Mouse (Mus musculus): ENCODE data around the gene Serpinb9e. TPM values are rescaled to one million over a fixed set of nuclear protein-coding genes. Genes with fewer than 3 reads are reported as not detected.
"Not testable (repeated sequence)": the region's sequence is repeated elsewhere in the genome, so short reads cannot be mapped to it uniquely, and the experiment has no call there.

The Serpinb9e gene
- not detected in 2 replicates for polyA plus RNA-seq (2015; fragmentation: Nextera tagmentation; extraction: Ambion mirVana)

DNA sequence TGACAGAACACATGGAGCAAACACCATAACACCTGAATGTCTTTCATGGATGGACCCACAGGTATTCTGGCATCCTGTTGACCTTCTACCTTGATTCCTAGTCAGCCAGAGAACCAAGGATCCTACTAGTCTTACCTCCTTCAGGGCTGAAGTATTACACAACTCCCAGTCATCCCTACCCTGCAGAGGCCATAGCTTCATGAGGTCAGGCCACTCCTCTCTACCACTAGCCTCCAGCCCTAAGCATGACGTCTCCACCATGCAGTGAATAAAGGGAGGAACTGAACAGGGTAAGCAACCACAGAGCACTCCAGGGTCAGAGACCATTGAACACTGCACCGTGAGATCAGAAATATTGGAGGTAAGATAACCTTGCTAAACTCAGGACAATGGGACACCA is at the start of gene Serpinb9e:
Gene Serpinb9e, plus strand, starts transcription at position 301 of the 400 bp plus-strand sequence.
- not testable (repeated sequence) for H3K4me2 ChIP-seq (replicated peaks); H3K4me1 ChIP-seq; H3K9ac ChIP-seq; ATAC-seq (ENCODE audit: insufficient number of reproducible peaks, low FRiP score, low TSS enrichment, low read depth); H3K36me3 ChIP-seq; H3K27ac ChIP-seq (replicated peaks); H3K9me3 ChIP-seq (replicated peaks); H3K4me3 ChIP-seq (replicated peaks); H3K27me3 ChIP-seq
- 84% methylated on average over 2 of the region's 2 CpGs for WGBS

DNA sequence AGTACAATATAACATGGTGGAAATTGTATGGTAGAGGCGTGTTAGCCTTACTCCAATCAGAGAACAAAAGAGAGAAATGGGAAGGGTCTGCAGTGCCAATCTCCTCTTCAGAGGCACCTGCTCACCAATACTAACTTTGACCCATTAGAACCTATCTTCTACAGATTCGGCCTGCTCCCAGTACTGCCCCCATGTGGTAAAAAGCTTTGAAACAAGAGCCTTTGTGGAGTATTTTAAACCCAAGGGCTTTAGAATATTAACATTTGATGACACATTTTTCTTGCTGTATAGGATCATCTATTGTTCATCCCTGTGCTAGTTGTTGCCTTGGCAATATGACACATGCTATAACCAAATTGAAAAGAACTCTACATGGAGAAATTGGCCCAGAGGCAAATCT is 49.7 kb upstream of the Serpinb9e start:
- no peak overlapping the region for H3K4me2 ChIP-seq (replicated peaks)
- H3K9ac ChIP-seq = no peak overlapping the region
- H3K36me3 ChIP-seq = no peaks in the 10 kb centered on the region
- 63% methylated on average over 2 of the region's 2 CpGs for WGBS
- ATAC-seq (ENCODE audit: insufficient number of reproducible peaks, low FRiP score, low TSS enrichment, low read depth) = no peak
- no peaks in the 10 kb centered on the region for H3K9me3 ChIP-seq (replicated peaks)
- no peak overlapping the region for H3K4me3 ChIP-seq (replicated peaks)
- no peak overlapping the region for H3K27ac ChIP-seq (replicated peaks)
- H3K27me3 ChIP-seq = no peaks in the 10 kb centered on the region
- H3K4me1 ChIP-seq = no peaks in the 10 kb centered on the region

DNA sequence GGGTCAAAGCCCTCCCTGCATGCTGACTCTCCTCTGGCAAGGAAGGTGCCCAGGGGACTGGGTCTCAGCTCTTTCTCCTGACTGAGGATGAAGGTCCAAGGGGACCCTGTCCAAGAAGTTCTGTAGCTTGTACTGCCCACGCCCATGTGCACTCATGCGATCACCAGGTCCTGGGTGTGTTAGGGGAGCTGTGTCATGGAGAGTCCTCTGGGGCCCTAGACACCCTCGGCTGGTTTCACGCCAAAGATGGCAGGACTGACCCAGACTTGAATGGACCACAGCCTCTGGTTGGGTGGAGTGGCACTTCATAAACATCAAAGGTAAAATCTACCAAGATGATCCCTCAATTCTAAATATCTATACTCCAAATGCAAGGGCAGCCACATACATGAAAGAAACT is 59.2 kb downstream of the Serpinb9e start:
- H3K4me1 ChIP-seq; H3K27ac ChIP-seq (replicated peaks); H3K4me2 ChIP-seq (replicated peaks); H3K4me3 ChIP-seq (replicated peaks); H3K9ac ChIP-seq; H3K27me3 ChIP-seq; ATAC-seq (ENCODE audit: insufficient number of reproducible peaks, low FRiP score, low TSS enrichment, low read depth); H3K36me3 ChIP-seq; H3K9me3 ChIP-seq (replicated peaks): not testable (repeated sequence)
- WGBS = 86% methylated on average over 4 of the region's 4 CpGs

Other genes starting within 250 kb of the Serpinb9e start
- 4.0 and 4.6 TPM in 2 replicates for gene Serpinb9, start 246.4 kb upstream of the Serpinb9e start, polyA plus RNA-seq (2015; fragmentation: Nextera tagmentation; extraction: Ambion mirVana)
- gene Serpinb9b, start 222.2 kb upstream of the Serpinb9e start, polyA plus RNA-seq (2015; fragmentation: Nextera tagmentation; extraction: Ambion mirVana) = 0.34 and 0.45 TPM in 2 replicates
- gene Serpinb1b, start 171.0 kb upstream of the Serpinb9e start, polyA plus RNA-seq (2015; fragmentation: Nextera tagmentation; extraction: Ambion mirVana) = 2.2 and 3.2 TPM in 2 replicates
- not detected in 2 replicates for gene Serpinb9c, start 89.9 kb upstream of the Serpinb9e start, polyA plus RNA-seq (2015; fragmentation: Nextera tagmentation; extraction: Ambion mirVana)
- gene Serpinb9d, start 56.7 kb upstream of the Serpinb9e start, polyA plus RNA-seq (2015; fragmentation: Nextera tagmentation; extraction: Ambion mirVana) = not detected in 2 replicates
- not detected in 2 replicates for gene Serpinb9f, start 74.5 kb downstream of the Serpinb9e start, polyA plus RNA-seq (2015; fragmentation: Nextera tagmentation; extraction: Ambion mirVana)
- not detected in 2 replicates for gene Gm11397, start 146.1 kb downstream of the Serpinb9e start, polyA plus RNA-seq (2015; fragmentation: Nextera tagmentation; extraction: Ambion mirVana)
- not detected in 2 replicates for gene Serpinb9g, start 235.2 kb downstream of the Serpinb9e start, polyA plus RNA-seq (2015; fragmentation: Nextera tagmentation; extraction: Ambion mirVana)